Mouse (Mus musculus) cerebellum, adult 18-20 months (tissue): ENCODE results near the gene Gramd1a.

Source experiments
- DNase-seq, 2 experiments: peaks; one replicate each; pipeline ENCODE4 v3.0.0; 2021

Gramd1a gene

GRCm38 (mm10) chr7:31155296-31156033, at the start of gene Gramd1a:
Gene Gramd1a, minus strand, starts transcription at chr7:31155896.
- DNase-seq: no peak

- DNase-seq: no peak
Measured at GRCm38 (mm10) chr7:31195591-31196307, 40.1 kb upstream of the Gramd1a start.

GRCm38 (mm10) chr7:31184711-31185110, 29.0 kb upstream of the Gramd1a start:
- no peak for DNase-seq

GRCm38 (mm10) chr7:31182863-31183262, 27.2 kb upstream of the Gramd1a start:
- DNase-seq: no peak

GRCm38 (mm10) chr7:31176886-31177763, 21.4 kb upstream of the Gramd1a start:
- DNase-seq: peak; percentile 79 to 81

- no peak for DNase-seq
Measured at GRCm38 (mm10) chr7:31175096-31175495, 19.4 kb upstream of the Gramd1a start.

GRCm38 (mm10) chr7:31174466-31174865, 18.8 kb upstream of the Gramd1a start:
- DNase-seq: no peak

- DNase-seq: peak; percentile 50 to 56
Measured at GRCm38 (mm10) chr7:31172238-31172637, 16.5 kb upstream of the Gramd1a start.

GRCm38 (mm10) chr7:31170520-31170919, 14.8 kb upstream of the Gramd1a start:
- DNase-seq: no peak

GRCm38 (mm10) chr7:31168412-31168811, 12.7 kb upstream of the Gramd1a start:
- no peak for DNase-seq

- no peak for DNase-seq
Measured at GRCm38 (mm10) chr7:31164748-31165147, 9.1 kb upstream of the Gramd1a start.

GRCm38 (mm10) chr7:31163666-31164577, 8.2 kb upstream of the Gramd1a start:
- DNase-seq: no peak

GRCm38 (mm10) chr7:31162324-31162723, 6.6 kb upstream of the Gramd1a start:
- no peak for DNase-seq

- no peak for DNase-seq
Measured at GRCm38 (mm10) chr7:31161831-31162230, 6.1 kb upstream of the Gramd1a start.

- no peak for DNase-seq
Measured at GRCm38 (mm10) chr7:31161246-31161645, 5.5 kb upstream of the Gramd1a start.

GRCm38 (mm10) chr7:31160763-31161162, 5.1 kb upstream of the Gramd1a start:
- no peak for DNase-seq

- DNase-seq: no peak
Measured at GRCm38 (mm10) chr7:31156034-31156928, 585 bp upstream of the Gramd1a start.

GRCm38 (mm10) chr7:31153536-31154320, 2.0 kb downstream of the Gramd1a start:
- DNase-seq: no peak

GRCm38 (mm10) chr7:31151301-31152241, 4.1 kb downstream of the Gramd1a start:
- peak; percentile 54 to 65 for DNase-seq
